Mouse (Mus musculus): ENCODE data around the gene Lamp1.
"Not testable (repeated sequence)": the region's sequence is repeated elsewhere in the genome, so short reads cannot be mapped to it uniquely, and the experiment has no call there.

Lamp1 gene

GRCm38 (mm10) chr8:13158718-13159376 lies at the start of gene Lamp1:
TSS of gene Lamp1 (plus strand) at chr8:13159161.
- in situ Hi-C loops (cut with MboI): no loop called here

DNA sequence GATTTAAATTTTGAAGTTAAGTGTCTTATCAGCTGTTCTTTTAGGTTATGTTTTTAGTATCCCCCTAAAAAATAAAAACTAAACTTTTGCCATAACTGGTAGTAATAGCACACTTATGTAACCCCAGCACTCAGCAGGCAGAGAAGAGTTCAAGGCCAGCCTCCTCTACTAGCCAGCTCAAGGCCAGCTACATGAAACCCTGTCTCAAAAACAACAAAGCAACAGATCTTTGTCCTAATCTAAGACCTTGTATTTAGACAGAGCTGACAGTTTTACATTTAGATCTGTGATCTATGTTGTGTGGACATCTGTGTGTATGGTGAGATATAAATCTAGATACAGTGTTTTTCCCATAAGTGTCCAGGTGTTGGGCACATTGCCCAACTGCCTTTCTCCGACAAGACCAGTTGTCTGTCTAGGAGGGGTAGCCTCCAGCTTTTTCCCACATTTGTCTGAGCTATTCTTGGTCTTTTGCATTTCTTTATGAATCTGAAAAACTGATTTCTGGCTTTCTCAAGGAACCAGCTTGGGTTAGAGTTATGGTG lies 49.5 kb upstream of the Lamp1 start:
- in situ Hi-C loops (cut with MboI): loop anchor here (25.0 kb wide), 1 partner anchor 678 kb away; the partner anchor contains the start of gene Upf3a

GRCm38 (mm10) chr8:13111917-13112316 lies 47.0 kb upstream of the Lamp1 start:
- in situ Hi-C loops (cut with MboI): loop anchor here (25.0 kb wide), 1 partner anchor 675 kb away; the partner anchor contains the start of gene Upf3a

GRCm38 (mm10) chr8:13113232-13113631 lies 45.7 kb upstream of the Lamp1 start:
- in situ Hi-C loops (cut with MboI): loop anchor here (25.0 kb wide), 1 partner anchor 674 kb away; the partner anchor contains the start of gene Upf3a

DNA sequence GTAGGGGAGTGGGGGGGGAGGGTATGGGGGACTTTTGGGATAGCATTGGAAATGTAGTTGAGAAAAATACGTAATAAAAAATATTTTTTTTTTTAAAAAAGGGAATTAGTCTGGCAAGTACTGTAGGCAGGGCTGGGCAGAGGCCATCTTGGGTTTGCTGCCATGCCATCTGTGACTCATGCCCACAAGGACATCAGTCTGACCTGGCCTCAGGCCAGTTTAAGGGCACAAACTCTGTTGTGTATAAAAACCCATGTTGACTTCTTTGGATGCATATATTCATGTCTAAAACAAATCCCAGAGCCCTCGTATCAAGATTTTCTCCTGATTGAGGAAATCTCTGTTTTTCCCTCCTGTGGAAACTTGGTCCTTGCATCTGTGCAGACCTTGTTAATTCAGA lies 41.9 kb upstream of the Lamp1 start:
- in situ Hi-C loops (cut with MboI): loop anchor here (25.0 kb wide), 1 partner anchor 670 kb away; the partner anchor contains the start of gene Upf3a

- in situ Hi-C loops (cut with MboI): loop anchor here (25.0 kb wide), 1 partner anchor 669 kb away; the partner anchor contains the start of gene Upf3a
These were observed 40.4 kb upstream of the Lamp1 start for GRCm38 (mm10) chr8:13118516-13118915.

- in situ Hi-C loops (cut with MboI): loop anchor here (25.0 kb wide), 1 partner anchor 666 kb away; the partner anchor contains the start of gene Upf3a
These were observed 37.9 kb upstream of the Lamp1 start for GRCm38 (mm10) chr8:13120882-13121665.

GRCm38 (mm10) chr8:13122887-13123421 lies 36.0 kb upstream of the Lamp1 start:
- in situ Hi-C loops (cut with MboI): loop anchor here (25.0 kb wide), 1 partner anchor 664 kb away; the partner anchor contains the start of gene Upf3a

DNA sequence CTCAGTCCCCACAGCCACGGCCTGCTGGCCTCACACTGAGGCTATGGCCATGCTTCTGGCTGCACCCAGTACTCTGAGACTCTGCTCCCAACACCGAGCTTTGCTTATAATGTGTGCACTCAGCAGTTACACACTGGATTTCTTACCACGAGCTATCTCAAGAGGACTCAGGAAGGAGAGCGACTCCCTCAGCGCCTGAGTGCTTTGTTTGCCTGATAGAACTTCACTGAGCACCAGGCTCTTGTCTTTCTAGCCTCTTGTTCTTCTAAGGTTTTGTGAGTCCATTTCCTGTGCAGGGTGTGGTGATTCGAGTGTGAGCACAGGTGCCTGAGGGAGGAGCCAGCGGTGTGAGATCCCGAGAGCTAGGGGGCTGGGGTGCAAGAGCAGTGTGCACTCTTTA lies 34.1 kb upstream of the Lamp1 start:
- in situ Hi-C loops (cut with MboI): loop anchor here (25.0 kb wide), 1 partner anchor 662 kb away; the partner anchor contains the start of gene Upf3a

DNA sequence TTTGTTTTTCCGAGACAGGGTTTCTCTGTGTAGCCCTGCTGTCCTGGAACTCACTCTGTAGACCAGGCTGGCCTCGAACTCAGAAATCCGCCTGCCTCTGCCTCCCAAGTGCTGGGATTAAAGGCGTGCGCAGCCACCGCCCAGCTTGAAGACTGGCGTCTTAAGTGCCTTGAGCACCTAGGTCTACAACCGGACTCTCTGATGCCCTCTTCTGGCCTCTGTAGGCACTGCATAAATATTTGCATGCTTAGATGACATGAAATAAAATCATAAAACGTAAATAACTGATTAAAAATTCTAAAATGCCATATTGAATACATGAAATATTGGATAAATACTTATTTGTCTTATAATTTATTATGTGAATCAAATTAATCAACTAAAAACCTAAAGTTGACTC lies 26.7 kb upstream of the Lamp1 start:
- in situ Hi-C loops (cut with MboI): not testable (repeated sequence)

DNA sequence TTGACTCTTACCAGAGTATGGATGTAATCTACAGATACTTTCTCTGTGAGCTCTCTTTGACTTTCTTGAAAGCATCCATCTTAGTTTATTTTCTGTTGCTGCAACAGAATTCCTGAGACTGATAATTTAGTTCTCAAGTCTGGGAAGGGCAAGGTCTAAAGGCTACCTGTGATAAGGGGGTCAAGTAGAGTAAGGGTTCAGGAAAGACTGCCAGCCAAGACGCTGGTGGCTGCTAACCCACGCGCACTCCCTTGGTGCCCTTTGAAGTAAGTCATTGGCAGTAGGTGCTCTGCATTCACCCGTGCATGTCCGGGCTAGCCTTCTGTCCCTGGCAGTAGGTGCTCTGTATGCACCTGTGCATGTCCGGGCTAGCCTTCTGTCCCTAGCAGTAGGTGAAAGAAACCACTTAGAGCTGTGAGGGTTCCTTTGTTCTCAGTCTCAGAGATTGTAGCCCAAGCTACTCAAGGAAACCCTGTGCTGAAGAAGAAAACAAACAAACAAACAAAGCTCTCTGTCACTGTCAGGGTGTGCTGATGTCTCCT lies 19.2 kb upstream of the Lamp1 start:
- in situ Hi-C loops (cut with MboI): no loop called here

GRCm38 (mm10) chr8:13141681-13142080 lies 17.3 kb upstream of the Lamp1 start:
- in situ Hi-C loops (cut with MboI): no loop called here

DNA sequence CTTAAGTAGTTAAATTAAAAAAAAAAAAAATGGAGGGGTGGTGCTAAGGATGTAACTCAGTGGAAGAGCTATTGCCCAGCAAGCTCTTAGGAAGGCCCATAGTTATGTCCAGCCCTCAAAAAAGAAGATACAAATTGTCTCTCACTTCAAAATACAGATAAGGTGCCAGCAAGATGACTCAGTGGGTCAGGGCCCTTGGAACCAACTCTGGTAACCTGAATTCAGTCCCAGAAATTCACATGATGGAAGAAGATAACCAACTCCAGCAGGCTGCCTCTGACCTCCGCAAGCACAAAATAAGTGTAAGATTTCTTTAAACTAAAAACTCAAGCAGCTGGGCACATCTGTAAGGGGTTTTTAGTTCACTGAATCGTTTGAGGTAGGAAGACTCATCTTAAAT lies 10.5 kb upstream of the Lamp1 start:
- in situ Hi-C loops (cut with MboI): no loop called here

GRCm38 (mm10) chr8:13149287-13149686 lies 9.7 kb upstream of the Lamp1 start:
- in situ Hi-C loops (cut with MboI): no loop called here

- in situ Hi-C loops (cut with MboI): no loop called here
These were observed 9.1 kb upstream of the Lamp1 start for GRCm38 (mm10) chr8:13149866-13150265.

DNA sequence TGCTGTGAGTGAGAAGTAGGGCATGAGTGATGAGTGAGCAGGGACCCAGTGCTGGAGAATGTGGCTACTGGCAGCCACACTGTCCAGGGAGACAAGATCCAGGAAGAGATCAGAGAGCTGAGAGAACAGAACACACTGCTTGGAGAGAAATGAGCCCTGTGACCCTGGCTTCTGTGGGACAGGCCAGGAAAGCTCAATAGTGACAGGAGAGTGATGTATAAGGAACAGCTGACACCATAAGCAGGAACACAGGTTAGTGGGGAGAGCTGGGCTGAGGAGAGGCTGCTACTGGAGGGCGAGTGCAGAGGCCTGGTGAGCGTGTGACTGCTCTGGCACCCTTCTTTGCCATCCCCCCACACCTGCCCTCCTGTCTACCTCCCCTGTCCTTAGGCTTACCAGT lies 8.0 kb upstream of the Lamp1 start:
- in situ Hi-C loops (cut with MboI): no loop called here

DNA sequence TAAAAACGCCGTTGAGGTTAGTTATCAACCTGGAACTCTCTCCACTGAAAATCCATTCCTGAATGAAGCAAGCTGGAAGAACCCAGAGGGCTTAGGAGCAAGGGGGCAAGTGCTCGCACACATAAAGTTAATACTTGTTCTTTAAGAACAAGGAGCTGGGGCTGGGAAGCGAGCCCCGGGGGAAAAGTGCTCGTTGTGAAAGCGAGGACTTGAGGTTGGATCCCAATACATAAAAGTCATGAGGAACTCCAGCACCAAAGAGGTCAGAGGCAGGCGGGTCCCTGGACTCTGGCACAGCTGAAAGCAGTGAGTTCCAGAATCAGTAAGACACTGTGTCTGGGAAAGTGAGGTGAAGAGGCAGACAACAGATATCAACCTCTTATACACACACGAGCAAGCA lies 4.9 kb upstream of the Lamp1 start:
- in situ Hi-C loops (cut with MboI): no loop called here

GRCm38 (mm10) chr8:13155358-13155757 lies 3.6 kb upstream of the Lamp1 start:
- in situ Hi-C loops (cut with MboI): no loop called here

- in situ Hi-C loops (cut with MboI): no loop called here
These were observed 2.4 kb upstream of the Lamp1 start for GRCm38 (mm10) chr8:13156327-13157097.

DNA sequence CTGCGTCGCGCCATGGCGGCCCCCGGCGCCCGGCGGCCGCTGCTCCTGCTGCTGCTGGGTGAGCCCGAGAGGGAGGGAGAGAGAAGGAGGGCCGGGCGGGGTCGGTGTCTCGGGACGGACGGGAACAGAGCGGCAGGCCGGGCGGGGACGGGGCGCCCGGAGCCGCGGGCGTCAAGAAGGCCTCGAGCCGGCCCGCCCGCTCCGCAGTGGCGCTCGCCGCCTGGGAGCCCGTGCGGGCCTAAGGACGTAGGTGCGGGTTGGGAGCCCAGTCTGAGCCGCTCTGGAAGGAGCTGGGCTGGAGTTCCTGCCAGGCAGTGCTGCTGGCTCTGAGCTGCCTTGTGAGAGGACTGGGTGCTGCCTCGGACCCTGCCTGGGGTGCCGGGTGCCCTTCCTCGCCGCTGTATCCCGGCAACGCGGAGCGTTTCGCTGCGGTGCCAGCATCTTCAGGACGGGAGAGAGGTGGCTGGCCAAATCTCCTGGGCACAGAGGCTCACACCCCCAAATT lies 468 bp downstream of the Lamp1 start:
- in situ Hi-C loops (cut with MboI): no loop called here

- in situ Hi-C loops (cut with MboI): no loop called here
These were observed 1.7 kb downstream of the Lamp1 start for GRCm38 (mm10) chr8:13160691-13161090.
